Comparison of ENCODE assay signal across 16 mouse cellular contexts in the genomic region with DNA sequence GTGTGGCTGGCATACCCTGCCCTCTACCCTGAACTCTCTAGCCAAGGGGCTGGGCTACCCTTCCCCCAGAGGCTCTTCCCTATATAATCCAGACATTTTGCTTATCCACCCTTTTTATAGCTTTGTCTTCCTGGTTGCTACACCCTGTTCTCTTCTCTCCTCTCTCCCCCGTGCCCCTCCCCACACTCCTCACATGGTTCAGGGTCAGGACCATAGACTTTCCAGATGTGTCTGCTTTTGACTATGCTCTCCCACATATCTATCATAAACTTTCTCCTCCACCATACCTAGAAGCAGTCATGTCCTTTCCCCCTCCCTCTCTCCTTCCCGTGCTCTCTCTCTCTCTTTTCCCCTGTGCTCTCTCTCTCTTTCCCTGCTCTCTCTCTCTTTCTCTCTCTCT.
DNase-seq lines count a peak whose midpoint lies in the region; ATAC-seq and TF ChIP-seq lines count a peak whose summit lies in the region.
"Had no signal": no experiment of that assay in that cellular context is flagged by ENCODE, and none has a peak within 500 bp of the region (broad histone marks: within the 10 kb centered on the region; RNA-seq: fewer than 3 reads in every experiment).

No protein-coding gene starts in this region.

- H3K9ac ChIP-seq in liver, postnatal 0 days (replicated peaks) = no peak overlapping the region
- H3K9ac ChIP-seq in intestine, embryonic 15.5 days = no peak overlapping the region
- H3K9ac ChIP-seq in midbrain, embryonic 14.5 days (replicated peaks; ENCODE audit: low read length) = no peak overlapping the region

- H3K36me3 ChIP-seq in liver, postnatal 0 days (replicated peaks; ENCODE audit: insufficient read depth, low read length) = no peaks in the 10 kb centered on the region; the same call in 1 of the 2 replicates
- no peaks in the 10 kb centered on the region for H3K36me3 ChIP-seq in intestine, embryonic 15.5 days
- H3K36me3 ChIP-seq in midbrain, embryonic 14.5 days (ENCODE audit: control insufficient read depth, insufficient read depth, low read length) = no peaks in the 10 kb centered on the region
- no peaks in the 10 kb centered on the region for H3K36me3 ChIP-seq in forebrain, embryonic 10.5 days (replicated peaks)
- H3K36me3 ChIP-seq: embryonic facial prominence, embryonic 10.5 days; G1E had no signal

- peaks cover 21% of the 10 kb centered on the region for H3K4me1 ChIP-seq in liver, postnatal 0 days (ENCODE audit: insufficient read depth)
- peaks cover 32% of the 10 kb centered on the region for H3K4me1 ChIP-seq in intestine, embryonic 15.5 days (replicated peaks)
- H3K4me1 ChIP-seq in midbrain, embryonic 14.5 days (ENCODE audit: control insufficient read depth, insufficient read depth, low read length) = peaks cover 9% of the 10 kb centered on the region; the same call in 1 of the 2 replicates
- H3K4me1 ChIP-seq in forebrain, embryonic 10.5 days = peaks cover 31% of the 10 kb centered on the region

- H3K4me3 ChIP-seq in liver, postnatal 0 days (ENCODE audit: low read depth, low read length) = no peak overlapping the region
- no peak overlapping the region for H3K4me3 ChIP-seq in intestine, embryonic 15.5 days (replicated peaks)
- no peak overlapping the region for H3K4me3 ChIP-seq in midbrain, embryonic 14.5 days (replicated peaks; ENCODE audit: low read depth, low read length)
- no peak overlapping the region for H3K4me3 ChIP-seq in gastrocnemius, adult 2 months
- H3K4me3 ChIP-seq in forebrain, embryonic 10.5 days = no peak overlapping the region
- H3K4me3 ChIP-seq: embryonic facial prominence, embryonic 10.5 days; erythroblast, embryonic 14.5 days had no signal

- H3K27ac ChIP-seq in liver, postnatal 0 days (ENCODE audit: low read depth) = peak overlapping the region; percentile 79; the same call in 1 of the 2 replicates
- H3K27ac ChIP-seq in intestine, embryonic 15.5 days = no peak overlapping the region
- peak overlapping the region; percentile 27; the same call in 1 of the 2 replicates for H3K27ac ChIP-seq in midbrain, embryonic 14.5 days (replicated peaks; ENCODE audit: low read depth, low read length)
- H3K27ac ChIP-seq in gastrocnemius, adult 2 months = no peak overlapping the region
- no peak overlapping the region for H3K27ac ChIP-seq in forebrain, embryonic 10.5 days

- no peaks in the 10 kb centered on the region for H3K27me3 ChIP-seq in liver, postnatal 0 days (ENCODE audit: insufficient read depth, low read length)
- no peaks in the 10 kb centered on the region for H3K27me3 ChIP-seq in intestine, embryonic 15.5 days (replicated peaks)
- no peaks in the 10 kb centered on the region for H3K27me3 ChIP-seq in midbrain, embryonic 14.5 days (ENCODE audit: control insufficient read depth, insufficient read depth, low read length)
- H3K27me3 ChIP-seq in forebrain, embryonic 10.5 days (ENCODE audit: poor library complexity, severe bottlenecking) = peaks cover 47% of the 10 kb centered on the region

- H3K4me2 ChIP-seq in liver, postnatal 0 days (ENCODE audit: low read depth, low read length) = no peak overlapping the region
- H3K4me2 ChIP-seq in intestine, embryonic 15.5 days (replicated peaks) = no peak overlapping the region
- no peak overlapping the region for H3K4me2 ChIP-seq in midbrain, embryonic 14.5 days (ENCODE audit: low read length)

- DNase-seq in liver, postnatal 0 days = no peak
- DNase-seq in liver = no peak
- DNase-seq in midbrain, embryonic 14.5 days = no peak
- no peak for DNase-seq in gastrocnemius, adult 2 months
- no peak for DNase-seq in forebrain, embryonic 10.5 days (ENCODE audit: extremely low spot score, low spot score)
- DNase-seq in retina, embryonic 14.5 days (ENCODE audit: low spot score) = no peak
- DNase-seq: cerebellum, adult 11-12 months; cerebellum, postnatal 36 days; gastrocnemius, postnatal 25 days; kidney, postnatal 4 days; left cerebral cortex, postnatal 4 days; lung, postnatal 36 days had no signal

- 58% methylated on average over 2 of the region's 2 CpGs for WGBS in liver, postnatal 0 days (ENCODE audit: insufficient replicate concordance)
- WGBS in intestine, embryonic 15.5 days = 22% methylated on average over 2 of the region's 2 CpGs
- WGBS in midbrain, embryonic 14.5 days = 32% methylated on average over 2 of the region's 2 CpGs
- WGBS in forebrain, embryonic 10.5 days = 40% methylated on average over 2 of the region's 2 CpGs

- no peaks in the 10 kb centered on the region for H3K9me3 ChIP-seq in liver, postnatal 0 days (ENCODE audit: low read length)
- no peaks in the 10 kb centered on the region for H3K9me3 ChIP-seq in intestine, embryonic 15.5 days
- H3K9me3 ChIP-seq in midbrain, embryonic 14.5 days (ENCODE audit: control insufficient read depth, low read length) = no peaks in the 10 kb centered on the region
- no peaks in the 10 kb centered on the region for H3K9me3 ChIP-seq in forebrain, embryonic 10.5 days
- H3K9me3 ChIP-seq: embryonic facial prominence, embryonic 10.5 days had no signal

- intact Hi-C loops in gastrocnemius, adult 2 months (cut with DNase I) = no loop called here

- no peak for TF ChIP-seq CTCF in liver, postnatal 0 days (IDR thresholded peaks at IDR 0.05; ENCODE audit: low read depth)
- no peak for TF ChIP-seq CTCF in gastrocnemius, adult 2 months (IDR thresholded peaks at IDR 0.05)

- no peak for ATAC-seq in liver, postnatal 0 days
- ATAC-seq in intestine, embryonic 15.5 days = peak; percentile 27
- no peak for ATAC-seq in midbrain, embryonic 14.5 days (ENCODE audit: low FRiP score, low TSS enrichment)

- no peak for TF ChIP-seq EP300 in liver, postnatal 0 days (IDR thresholded peaks at IDR 0.05; ENCODE audit: low read depth)

Comparison
In these comparisons a context has a peak if more than half of its experiments do, and no peak if none do; other contexts are left out.
1. H3K27ac ChIP-seq: peak in liver, postnatal 0 days (single experiment) and midbrain, embryonic 14.5 days (single experiment); none in intestine, embryonic 15.5 days (single experiment), gastrocnemius, adult 2 months (single experiment) and forebrain, embryonic 10.5 days (single experiment).